Mouse (Mus musculus): ENCODE results near the gene Gnb5. TPM values are rescaled to one million over a fixed set of nuclear protein-coding genes. Genes with fewer than 3 reads are reported as not detected.

The Gnb5 gene
- total and polyA plus RNA-seq, 2 experiments from 2014 or later = 62.7 to 74.9 TPM

DNA sequence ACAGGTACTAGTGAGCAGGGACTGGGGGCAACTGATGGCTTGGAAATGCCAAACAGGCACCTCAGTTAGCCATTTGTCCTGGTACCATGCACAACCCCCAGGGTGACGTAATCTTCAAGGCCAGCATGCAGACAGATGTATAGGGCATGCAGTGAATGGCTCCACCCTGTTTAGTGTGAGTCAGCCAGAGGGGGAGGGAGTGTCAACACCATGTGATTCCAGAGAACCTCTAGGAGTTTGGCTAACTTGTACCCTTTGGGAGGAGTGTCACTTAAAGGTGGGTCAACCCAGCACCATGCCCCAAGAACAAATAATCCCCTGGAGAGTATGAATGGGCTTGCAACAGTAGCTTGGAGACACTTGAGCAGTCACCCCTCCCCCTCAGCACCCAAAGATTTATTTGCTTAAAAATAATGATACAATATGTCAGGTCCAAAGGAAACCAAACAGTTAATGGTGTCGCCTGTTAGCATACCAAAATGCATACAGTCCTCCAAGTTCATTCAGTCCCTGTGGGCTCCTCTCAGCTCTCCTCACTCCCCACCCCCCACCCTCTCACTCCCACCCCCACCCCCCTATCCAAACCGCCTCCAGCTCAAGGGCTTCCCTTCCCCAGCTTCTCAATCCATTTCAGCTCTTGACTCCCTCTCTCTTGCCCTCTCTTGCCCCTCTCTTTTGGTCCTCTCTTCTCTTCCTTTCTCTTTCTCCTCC, 41.9 kb upstream of the Gnb5 start:
- Histone ChIP-seq H3K4me1 (ENCODE audit: control insufficient read depth, insufficient read depth) (0 out of 2 replicates have a peak, but pooled peaks cover 5% of the 10 kb centered on the region), H3K9ac (replicated peaks; ENCODE audit: low read depth, low read length) (no peak overlapping the region), H3K9me3 (replicated peaks; ENCODE audit: control insufficient read depth, low read length) (no peaks in the 10 kb centered on the region), H3K27me3 (ENCODE audit: control insufficient read depth, insufficient read depth, low read length) (no peaks in the 10 kb centered on the region), H3K4me2 (ENCODE audit: low read depth, low read length) (no peak overlapping the region), H3K36me3 (replicated peaks; ENCODE audit: control insufficient read depth, insufficient read depth, low read length) (no peaks in the 10 kb centered on the region), H3K4me3 (ENCODE audit: low read depth, low read length) (no peak overlapping the region), H3K27ac (ENCODE audit: low read depth) (no peak overlapping the region)
- 47% methylated on average over 3 of the region's 3 CpGs for WGBS
- no peak for DNase-seq (ENCODE audit: low spot score)
- TF ChIP-seq CTCF (IDR thresholded peaks at IDR 0.05; ENCODE audit: low read depth) (no peak), EP300 (IDR thresholded peaks at IDR 0.05; ENCODE audit: low read depth) (no peak)
- no peak for ATAC-seq (ENCODE audit: insufficient read depth, low read depth)

DNA sequence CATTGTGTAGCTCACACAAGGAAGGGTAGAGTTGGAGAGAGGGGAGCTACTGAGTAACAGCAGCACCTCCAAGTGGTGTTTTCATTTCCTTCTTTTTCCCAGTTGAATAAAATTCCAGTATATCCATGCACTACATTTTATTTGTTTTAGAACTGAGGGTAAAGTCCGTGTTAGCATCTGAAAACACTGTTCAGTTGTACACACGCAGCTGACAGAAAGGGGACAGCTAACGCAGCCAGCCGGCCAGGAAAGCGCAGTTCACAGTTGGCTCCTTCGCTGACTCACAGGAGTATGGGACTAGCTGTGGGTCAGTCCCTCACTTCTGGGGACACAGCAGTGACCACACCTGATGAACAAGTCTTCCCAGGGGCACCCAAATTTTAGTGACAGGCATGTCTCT, 38.9 kb upstream of the Gnb5 start:
- ATAC-seq (ENCODE audit: insufficient read depth, low read depth) = no peak
- H3K4me2 ChIP-seq (ENCODE audit: low read depth, low read length) = no peak overlapping the region
- DNase-seq (ENCODE audit: low spot score) = no peak
- H3K4me3 ChIP-seq (ENCODE audit: low read depth, low read length) = no peak overlapping the region
- 80% methylated on average over 6 of the region's 6 CpGs for WGBS
- no peak overlapping the region for H3K9ac ChIP-seq (replicated peaks; ENCODE audit: low read depth, low read length)
- no peak for TF ChIP-seq EP300 (IDR thresholded peaks at IDR 0.05; ENCODE audit: low read depth)
- TF ChIP-seq CTCF (IDR thresholded peaks at IDR 0.05; ENCODE audit: low read depth) = no peak
- H3K27me3 ChIP-seq (ENCODE audit: control insufficient read depth, insufficient read depth, low read length) = no peaks in the 10 kb centered on the region
- no peaks in the 10 kb centered on the region for H3K36me3 ChIP-seq (replicated peaks; ENCODE audit: control insufficient read depth, insufficient read depth, low read length)
- H3K4me1 ChIP-seq (ENCODE audit: control insufficient read depth, insufficient read depth) = no peaks in the 10 kb centered on the region
- H3K9me3 ChIP-seq (replicated peaks; ENCODE audit: control insufficient read depth, low read length) = no peaks in the 10 kb centered on the region
- no peak overlapping the region for H3K27ac ChIP-seq (ENCODE audit: low read depth)

DNA sequence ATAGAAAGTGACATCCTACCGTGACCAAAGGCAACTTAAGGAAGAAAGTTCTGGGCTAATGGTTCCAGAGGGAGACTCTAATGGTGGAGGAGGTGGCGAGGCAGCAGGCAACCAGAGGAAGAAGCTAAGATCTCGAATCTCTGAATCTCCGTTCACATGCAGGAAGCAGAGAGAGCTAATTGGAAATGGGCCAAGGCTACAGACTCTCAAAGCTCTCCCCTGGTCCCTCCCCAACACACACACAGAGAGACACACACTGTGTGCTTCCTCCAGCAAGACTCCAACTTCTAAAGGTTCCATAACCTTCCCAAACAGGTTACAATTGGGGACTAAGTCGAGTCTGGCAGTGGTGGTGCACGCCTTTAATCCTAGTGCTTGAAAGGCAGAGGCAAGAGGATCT, 35.7 kb upstream of the Gnb5 start:
- ATAC-seq (ENCODE audit: insufficient read depth, low read depth) = no peak
- Histone ChIP-seq H3K9ac (replicated peaks; ENCODE audit: low read depth, low read length) (no peak overlapping the region), H3K27ac (ENCODE audit: low read depth) (no peak overlapping the region), H3K4me1 (ENCODE audit: control insufficient read depth, insufficient read depth) (no peaks in the 10 kb centered on the region), H3K27me3 (ENCODE audit: control insufficient read depth, insufficient read depth, low read length) (no peaks in the 10 kb centered on the region), H3K4me3 (ENCODE audit: low read depth, low read length) (no peak overlapping the region), H3K4me2 (ENCODE audit: low read depth, low read length) (no peak overlapping the region), H3K9me3 (replicated peaks; ENCODE audit: control insufficient read depth, low read length) (no peaks in the 10 kb centered on the region), H3K36me3 (replicated peaks; ENCODE audit: control insufficient read depth, insufficient read depth, low read length) (no peaks in the 10 kb centered on the region)
- no peak for DNase-seq (ENCODE audit: low spot score)
- WGBS = 63% methylated on average over 6 of the region's 6 CpGs
- no peak for TF ChIP-seq CTCF (IDR thresholded peaks at IDR 0.05; ENCODE audit: low read depth)

DNA sequence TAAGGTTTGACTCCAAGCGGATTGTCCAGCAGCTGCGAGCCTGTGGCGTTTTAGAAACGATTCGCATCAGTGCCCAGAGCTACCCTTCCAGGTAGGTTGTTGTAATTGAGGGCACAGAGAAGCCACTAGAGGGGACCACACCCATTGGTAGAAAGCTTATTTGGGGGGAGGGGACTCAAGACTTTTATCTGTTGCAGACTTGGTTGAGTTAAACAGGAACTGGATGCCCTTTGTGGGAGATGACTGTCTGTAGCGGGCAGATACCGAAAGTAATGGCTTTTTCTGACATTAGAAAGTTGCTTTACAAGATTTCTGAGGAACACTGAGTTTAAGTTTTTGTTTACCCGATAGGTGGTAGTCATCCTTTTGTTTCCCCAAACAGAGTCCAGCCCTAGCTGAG, 34.5 kb upstream of the Gnb5 start:
- no peaks in the 10 kb centered on the region for H3K27me3 ChIP-seq (ENCODE audit: control insufficient read depth, insufficient read depth, low read length)
- no peak overlapping the region for H3K4me3 ChIP-seq (ENCODE audit: low read depth, low read length)
- no peak overlapping the region for H3K27ac ChIP-seq (ENCODE audit: low read depth)
- H3K36me3 ChIP-seq (replicated peaks; ENCODE audit: control insufficient read depth, insufficient read depth, low read length) = no peaks in the 10 kb centered on the region
- DNase-seq (ENCODE audit: low spot score) (no peak), ATAC-seq (ENCODE audit: insufficient read depth, low read depth) (no peak)
- H3K4me2 ChIP-seq (ENCODE audit: low read depth, low read length) = no peak overlapping the region
- H3K9me3 ChIP-seq (replicated peaks; ENCODE audit: control insufficient read depth, low read length) = no peaks in the 10 kb centered on the region
- WGBS = 93% methylated on average over 8 of the region's 8 CpGs
- TF ChIP-seq EP300 (IDR thresholded peaks at IDR 0.05; ENCODE audit: low read depth) = no peak
- H3K9ac ChIP-seq (replicated peaks; ENCODE audit: low read depth, low read length) = no peak overlapping the region
- H3K4me1 ChIP-seq (ENCODE audit: control insufficient read depth, insufficient read depth) = no peaks in the 10 kb centered on the region

DNA sequence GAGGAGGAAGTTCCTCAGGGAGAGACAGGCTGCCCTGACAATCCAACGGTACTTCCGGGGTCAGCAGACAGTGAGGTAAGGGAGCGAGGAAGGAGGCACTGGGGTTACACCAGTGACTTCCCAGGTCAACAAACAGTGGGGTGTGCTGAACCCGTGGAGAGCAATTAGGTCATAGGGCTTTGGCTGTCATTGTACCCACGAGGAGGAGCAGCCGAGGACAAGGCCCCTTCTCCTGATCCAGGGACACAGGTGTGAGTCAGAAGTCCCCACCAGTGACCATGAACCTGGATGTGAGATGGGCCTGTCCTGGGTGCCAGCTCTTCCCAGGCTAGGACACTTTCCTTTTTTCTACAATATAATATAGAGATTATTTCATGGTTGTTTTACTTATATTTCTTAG, 32.4 kb upstream of the Gnb5 start:
- TF ChIP-seq CTCF (IDR thresholded peaks at IDR 0.05; ENCODE audit: low read depth) (no peak), EP300 (IDR thresholded peaks at IDR 0.05; ENCODE audit: low read depth) (no peak)
- Histone ChIP-seq H3K4me1 (ENCODE audit: control insufficient read depth, insufficient read depth) (no peaks in the 10 kb centered on the region), H3K9ac (replicated peaks; ENCODE audit: low read depth, low read length) (no peak overlapping the region), H3K9me3 (replicated peaks; ENCODE audit: control insufficient read depth, low read length) (no peaks in the 10 kb centered on the region), H3K4me2 (ENCODE audit: low read depth, low read length) (no peak overlapping the region), H3K4me3 (ENCODE audit: low read depth, low read length) (no peak overlapping the region), H3K27ac (ENCODE audit: low read depth) (no peak overlapping the region), H3K27me3 (ENCODE audit: control insufficient read depth, insufficient read depth, low read length) (no peaks in the 10 kb centered on the region), H3K36me3 (replicated peaks; ENCODE audit: control insufficient read depth, insufficient read depth, low read length) (no peaks in the 10 kb centered on the region)
- DNase-seq (ENCODE audit: low spot score) (no peak), ATAC-seq (ENCODE audit: insufficient read depth, low read depth) (no peak)
- 63% methylated on average over 6 of the region's 6 CpGs for WGBS

DNA sequence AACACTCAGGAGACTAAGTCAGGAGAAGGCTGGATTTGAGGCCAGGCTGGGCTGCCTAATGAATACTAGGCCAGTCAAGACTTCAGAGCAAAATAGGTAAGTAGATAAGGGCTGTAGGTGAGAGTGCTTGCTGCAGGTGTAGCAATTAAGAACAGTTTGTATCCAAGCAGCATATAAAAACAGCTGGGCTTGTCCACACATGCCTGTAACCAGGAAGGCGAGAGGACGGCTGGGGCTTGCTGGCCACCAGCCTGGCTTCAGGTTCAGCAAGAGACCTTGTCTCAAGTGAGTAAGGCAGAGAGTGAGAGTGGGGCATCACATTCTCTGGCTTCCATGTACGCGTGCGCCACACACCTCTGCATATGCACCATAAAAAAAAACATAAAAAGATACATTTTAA, 31.6 kb upstream of the Gnb5 start:
- no peaks in the 10 kb centered on the region for H3K36me3 ChIP-seq (replicated peaks; ENCODE audit: control insufficient read depth, insufficient read depth, low read length)
- H3K4me1 ChIP-seq (ENCODE audit: control insufficient read depth, insufficient read depth) = no peaks in the 10 kb centered on the region
- H3K4me3 ChIP-seq (ENCODE audit: low read depth, low read length) = no peak overlapping the region
- no peak for TF ChIP-seq EP300 (IDR thresholded peaks at IDR 0.05; ENCODE audit: low read depth)
- no peak for TF ChIP-seq CTCF (IDR thresholded peaks at IDR 0.05; ENCODE audit: low read depth)
- WGBS = 91% methylated on average over 5 of the region's 5 CpGs
- ATAC-seq (ENCODE audit: insufficient read depth, low read depth) (no peak), DNase-seq (ENCODE audit: low spot score) (no peak)
- H3K4me2 ChIP-seq (ENCODE audit: low read depth, low read length) = no peak overlapping the region
- no peaks in the 10 kb centered on the region for H3K27me3 ChIP-seq (ENCODE audit: control insufficient read depth, insufficient read depth, low read length)
- H3K9me3 ChIP-seq (replicated peaks; ENCODE audit: control insufficient read depth, low read length) = no peaks in the 10 kb centered on the region
- no peak overlapping the region for H3K9ac ChIP-seq (replicated peaks; ENCODE audit: low read depth, low read length)
- H3K27ac ChIP-seq (ENCODE audit: low read depth) = no peak overlapping the region

All from heart, postnatal 0 days (tissue).